Mouse (Mus musculus) hindbrain, postnatal 0 days (tissue): ENCODE results near the gene Ntan1. TPM values are rescaled to one million over a fixed set of nuclear protein-coding genes. Genes with fewer than 3 reads are reported as not detected.
"Not testable (repeated sequence)": the region's sequence is repeated elsewhere in the genome, so short reads cannot be mapped to it uniquely, and the experiment has no call there.

Experiments
- ATAC-seq: fragments of 200-750 bp; cut with Nextera tagmentation; 2 replicates; pipeline ENCODE4 v1.8.0; 2017; ENCODE audit warnings: mild to moderate bottlenecking, moderate TSS enrichment, moderate library complexity
- DNase-seq: peaks from one replicate; pipeline ENCODE4 v3.0.0-alpha.2; 2015; ENCODE audit warnings: low spot score
- H3K27ac ChIP-seq: fragments of 300-500 bp; sonication (generic); 2 replicates; pipeline ENCODE4 v1.5.1; 2014; ENCODE audit warnings: mild to moderate bottlenecking
- H3K27me3 ChIP-seq: fragments of 300-500 bp; sonication (generic); 2 replicates; pipeline ENCODE4 v1.6.1; 2014; ENCODE audit warnings: low read length, mixed read lengths; ENCODE audit not compliant: insufficient read depth
- H3K36me3 ChIP-seq: fragments of 300-500 bp; sonication (generic); 2 replicates; pipeline ENCODE4 v1.6.1; 2014; ENCODE audit warnings: low read length, mixed read lengths; ENCODE audit not compliant: insufficient read depth
- H3K4me1 ChIP-seq: fragments of 300-500 bp; sonication (generic); 2 replicates; pipeline ENCODE4 v1.6.1; 2014; ENCODE audit warnings: antibody characterized with exemption, low read length, mixed read lengths; ENCODE audit not compliant: insufficient read depth
- H3K4me2 ChIP-seq: fragments of 300-500 bp; sonication (generic); 2 replicates; pipeline ENCODE4 v1.6.1; 2014; ENCODE audit warnings: low read depth, mild to moderate bottlenecking, low read length, moderate library complexity, mixed read lengths
- H3K4me3 ChIP-seq: fragments of 300-500 bp; sonication (generic); 2 replicates; pipeline ENCODE4 v1.5.1; 2014; ENCODE audit warnings: low read length
- H3K9ac ChIP-seq: fragments of 300-500 bp; sonication (generic); replicated peaks from 2 replicates; pipeline ENCODE4 v1.6.1; 2014; ENCODE audit warnings: mild to moderate bottlenecking, low read length, moderate library complexity, mixed read lengths
- H3K9me3 ChIP-seq: fragments of 300-500 bp; sonication (generic); 2 replicates; pipeline ENCODE4 v1.6.1; 2016; ENCODE audit warnings: low read length, mixed read lengths
- CTCF ChIP-seq: IDR thresholded peaks from 2 replicates; pipeline ENCODE4 v1.5.1; 2016; ENCODE audit warnings: antibody characterized with exemption, control low read depth, low read depth
- WGBS: fragments of 180-500 bp; shearing (Covaris S2); extraction: QIAGEN DNeasy Blood & Tissue Kit; methylation state at CpG from one replicate; pipeline ENCODE4 v1.1.7; 2014; 5-methylcytosine and 5-hydroxymethylcytosine counted together
- polyA plus RNA-seq: library from polyadenylated mRNA; unstranded; fragments of >200 nt; fragmentation: Nextera tagmentation; extraction: Ambion mirVana; gene quantifications from 2 replicates; pipeline ENCODE4 v1.2.1, GENCODE M21; 2015
- total RNA-seq: library from RNA; depleted of rRNA; stranded (reverse); fragments of >200 nt; gene quantifications from 2 replicates; pipeline ENCODE4 v1.2.3, GENCODE M21; 2014

Ntan1 gene
- total and polyA plus RNA-seq, 2 experiments from 2014 or later = 138 to 234 TPM

GRCm38 (mm10) chr16:13846675-13847074, 28.0 kb downstream of the Ntan1 start:
- Histone ChIP-seq H3K4me1 (no peaks in the 10 kb centered on the region), H3K27ac (no peak overlapping the region), H3K27me3 (no peaks in the 10 kb centered on the region), H3K9ac (no peak overlapping the region), H3K4me2 (no peak overlapping the region), H3K36me3 (peaks cover 18% of the 10 kb centered on the region; the same call in 1 of the 2 replicates), H3K4me3 (no peak overlapping the region), H3K9me3 (no peaks in the 10 kb centered on the region)
- DNase-seq (no peak), ATAC-seq (no peak)
- TF ChIP-seq CTCF = no peak
- 96% methylated on average over 1 of the region's 1 CpGs for WGBS

GRCm38 (mm10) chr16:13848310-13848709, 29.7 kb downstream of the Ntan1 start:
- ATAC-seq (no peak), DNase-seq (no peak)
- Histone ChIP-seq H3K4me3 (no peak overlapping the region), H3K9me3 (no peaks in the 10 kb centered on the region), H3K27ac (no peak overlapping the region), H3K27me3 (no peaks in the 10 kb centered on the region), H3K36me3 (peaks cover 18% of the 10 kb centered on the region; the same call in 1 of the 2 replicates), H3K9ac (no peak overlapping the region), H3K4me1 (no peaks in the 10 kb centered on the region), H3K4me2 (no peak overlapping the region)
- no peak for TF ChIP-seq CTCF
- WGBS = 78% methylated on average over 2 of the region's 2 CpGs

- Histone ChIP-seq H3K27me3 (no peaks in the 10 kb centered on the region), H3K4me3 (no peak overlapping the region), H3K36me3 (peaks cover 29% of the 10 kb centered on the region), H3K4me1 (no peaks in the 10 kb centered on the region), H3K9ac (no peak overlapping the region), H3K9me3 (no peaks in the 10 kb centered on the region), H3K27ac (no peak overlapping the region), H3K4me2 (no peak overlapping the region)
- WGBS = 93% methylated on average over 4 of the region's 4 CpGs
- TF ChIP-seq CTCF = no peak
- DNase-seq (no peak), ATAC-seq (no peak)
These were observed 32.8 kb downstream of the Ntan1 start for GRCm38 (mm10) chr16:13851446-13851845.

- DNase-seq (no peak), ATAC-seq (no peak)
- 97% methylated on average over 4 of the region's 4 CpGs for whole genome bisulfite sequencing
- Histone ChIP-seq H3K4me2 (no peak overlapping the region), H3K4me3 (no peak overlapping the region), H3K27me3 (no peaks in the 10 kb centered on the region), H3K9me3 (no peaks in the 10 kb centered on the region), H3K9ac (no peak overlapping the region), H3K4me1 (no peaks in the 10 kb centered on the region), H3K27ac (no peak overlapping the region), H3K36me3 (peaks cover 29% of the 10 kb centered on the region)
- no peak for TF ChIP-seq CTCF
These were observed 35.2 kb downstream of the Ntan1 start for GRCm38 (mm10) chr16:13853886-13854285.

- 85% methylated on average over 4 of the region's 4 CpGs for WGBS
- no peak for TF ChIP-seq CTCF
- H3K27ac ChIP-seq = no peak overlapping the region
- ATAC-seq (no peak), DNase-seq (no peak)
- H3K9me3 ChIP-seq = no peaks in the 10 kb centered on the region
- H3K4me2 ChIP-seq = no peak overlapping the region
- H3K4me3 ChIP-seq = no peak overlapping the region
- no peaks in the 10 kb centered on the region for H3K4me1 ChIP-seq
- H3K9ac ChIP-seq = no peak overlapping the region
- H3K36me3 ChIP-seq = peaks cover 5% of the 10 kb centered on the region; the same call in 1 of the 2 replicates
- no peaks in the 10 kb centered on the region for H3K27me3 ChIP-seq
These were observed 47.4 kb downstream of the Ntan1 start for GRCm38 (mm10) chr16:13866076-13866475.

GRCm38 (mm10) chr16:13866616-13867015, 48.0 kb downstream of the Ntan1 start:
- Histone ChIP-seq H3K27ac (no peak overlapping the region), H3K4me1 (no peaks in the 10 kb centered on the region), H3K4me2 (no peak overlapping the region), H3K27me3 (no peaks in the 10 kb centered on the region), H3K9me3 (no peaks in the 10 kb centered on the region), H3K9ac (no peak overlapping the region), H3K4me3 (no peak overlapping the region), H3K36me3 (peaks cover 5% of the 10 kb centered on the region; the same call in 1 of the 2 replicates)
- whole genome bisulfite sequencing = 79% methylated on average over 5 of the region's 5 CpGs
- ATAC-seq = no peak
- TF ChIP-seq CTCF = no peak
- DNase-seq = no peak

- not testable (repeated sequence) for H3K9me3 ChIP-seq, H3K4me3 ChIP-seq, H3K36me3 ChIP-seq, H3K4me1 ChIP-seq, H3K27me3 ChIP-seq, H3K9ac ChIP-seq
- DNase-seq (peak; percentile 34), ATAC-seq (peak; percentile 65; the same call in 1 of the 2 replicates)
- Histone ChIP-seq H3K27ac (peak overlapping the region; percentile 62; the same call in 1 of the 2 replicates), H3K4me2 (0 out of 2 replicates have a peak overlapping the region, but pooled peaks have one; percentile 43)
- WGBS = 14% methylated on average over 5 of the region's 5 CpGs
These were observed 48.8 kb downstream of the Ntan1 start for GRCm38 (mm10) chr16:13867406-13867805.
